8 mouse cellular contexts compared by ENCODE assay signal in the genomic region with DNA sequence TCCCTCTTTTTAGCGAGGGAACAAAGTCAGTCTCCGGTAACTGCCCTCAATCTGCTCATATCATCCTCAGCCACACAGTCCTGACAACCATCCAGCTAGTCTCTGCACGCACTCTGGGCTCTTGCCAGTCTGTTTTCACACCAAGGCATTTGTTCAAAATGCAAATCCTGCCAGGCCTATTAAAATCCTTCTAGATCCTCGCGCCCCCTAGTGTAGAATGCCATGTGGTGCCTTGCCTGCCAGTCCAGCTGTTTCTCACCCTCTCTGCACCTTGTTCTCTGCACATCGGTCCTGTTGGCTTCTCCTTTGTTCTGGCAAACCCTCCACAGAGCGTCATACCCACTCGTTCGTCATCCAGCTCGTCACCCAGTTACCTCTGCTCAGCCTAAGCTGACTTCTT. TPM values are rescaled to one million over a fixed set of nuclear protein-coding genes. Genes with fewer than 3 reads are reported as not detected.
DNase-seq lines count a peak whose midpoint lies in the region; ATAC-seq lines count a peak whose summit lies in the region.

No protein-coding gene starts in this region.

- no peak for ATAC-seq in kidney, embryonic 15.5 days (replicated peaks; ENCODE audit: low FRiP score)
- peak; percentile 46; the same call in 1 of the 2 replicates for ATAC-seq in forebrain, embryonic 12.5 days (ENCODE audit: low FRiP score)
- peak; percentile 73 for ATAC-seq in megakaryocyte, adult 5-6 weeks (ENCODE audit: poor library complexity, severe bottlenecking)

- H3K36me3 ChIP-seq in kidney, embryonic 15.5 days = no peaks in the 10 kb centered on the region
- no peaks in the 10 kb centered on the region for H3K36me3 ChIP-seq in forebrain, embryonic 12.5 days (replicated peaks)

- H3K27me3 ChIP-seq in kidney, embryonic 15.5 days = 0 out of 2 replicates have a peak, but pooled peaks cover 3% of the 10 kb centered on the region
- H3K27me3 ChIP-seq in forebrain, embryonic 12.5 days = peaks cover 3% of the 10 kb centered on the region; the same call in 1 of the 2 replicates

- H3K9me3 ChIP-seq in kidney, embryonic 15.5 days (replicated peaks) = no peaks in the 10 kb centered on the region
- no peaks in the 10 kb centered on the region for H3K9me3 ChIP-seq in forebrain, embryonic 12.5 days

- no peak overlapping the region for H3K9ac ChIP-seq in kidney, embryonic 15.5 days
- no peak overlapping the region for H3K9ac ChIP-seq in forebrain, embryonic 12.5 days

- H3K27ac ChIP-seq in kidney, embryonic 15.5 days = no peak overlapping the region
- H3K27ac ChIP-seq in forebrain, embryonic 12.5 days = no peak overlapping the region

- DNase-seq in kidney, adult 18-20 months = peak; percentile 71
- peak; percentile 28 for DNase-seq in brain, embryonic 18.5 days (ENCODE audit: low read depth, low spot score)
- DNase-seq in heart, postnatal 4 days = peak; percentile 64
- DNase-seq in left cerebral cortex, adult 11 months (ENCODE audit: low spot score) = peak; percentile 73
- peak; percentile 13 for DNase-seq in skeletal muscle tissue, adult 2 months (ENCODE audit: low read depth, low spot score)

- WGBS in kidney, embryonic 15.5 days = 23% methylated on average over 10 of the region's 10 CpGs
- 34% methylated on average over 10 of the region's 10 CpGs for WGBS in forebrain, embryonic 12.5 days

- H3K4me2 ChIP-seq in kidney, embryonic 15.5 days = no peak overlapping the region
- peak overlapping the region; percentile 8; the same call in 1 of the 2 replicates for H3K4me2 ChIP-seq in forebrain, embryonic 12.5 days

- 0 out of 2 replicates have a peak, but pooled peaks cover 2% of the 10 kb centered on the region for H3K4me1 ChIP-seq in kidney, embryonic 15.5 days
- no peaks in the 10 kb centered on the region for H3K4me1 ChIP-seq in forebrain, embryonic 12.5 days

- no peak overlapping the region for H3K4me3 ChIP-seq in kidney, embryonic 15.5 days (replicated peaks)
- H3K4me3 ChIP-seq in forebrain, embryonic 12.5 days (replicated peaks) = no peak overlapping the region

RNA-seq across cellular contexts. Expression of a gene that starts 36.2 kb away (rescaled TPM):
- not detected in 2 replicates for polyA plus RNA-seq in kidney, embryonic 15.5 days (2015; fragmentation: Nextera tagmentation; extraction: Ambion mirVana)
- polyA plus RNA-seq in forebrain, embryonic 12.5 days (2016; fragmentation: Nextera tagmentation; extraction: Ambion mirVana) = not detected in 2 replicates
- total RNA-seq in heart, postnatal 4 days (2021) = under 1 TPM; 0.32 to 0.41 TPM
- total RNA-seq in megakaryocyte, adult 5-6 weeks (2015) = not detected in 2 replicates
- total RNA-seq in megakaryocyte, adult 5-6 weeks (2017) = not detected in 2 replicates

Comparison
In these comparisons a context has a peak if more than half of its experiments do, and no peak if none do; other contexts are left out.
1. DNase-seq: peak in every context shown above with its lines; median percentile 73 in left cerebral cortex, adult 11 months; 71 in kidney, adult 18-20 months; 64 in heart, postnatal 4 days; 28 in brain, embryonic 18.5 days; 13 in skeletal muscle tissue, adult 2 months.